Mouse (Mus musculus): ENCODE measurements at regions not wholly inside any gene's neighbourhood (a gene's known extent, or its start where the extent isn't known, plus 50 kb on each side); places are given as distances from the start of the nearest gene placed in this dataset.

DNA sequence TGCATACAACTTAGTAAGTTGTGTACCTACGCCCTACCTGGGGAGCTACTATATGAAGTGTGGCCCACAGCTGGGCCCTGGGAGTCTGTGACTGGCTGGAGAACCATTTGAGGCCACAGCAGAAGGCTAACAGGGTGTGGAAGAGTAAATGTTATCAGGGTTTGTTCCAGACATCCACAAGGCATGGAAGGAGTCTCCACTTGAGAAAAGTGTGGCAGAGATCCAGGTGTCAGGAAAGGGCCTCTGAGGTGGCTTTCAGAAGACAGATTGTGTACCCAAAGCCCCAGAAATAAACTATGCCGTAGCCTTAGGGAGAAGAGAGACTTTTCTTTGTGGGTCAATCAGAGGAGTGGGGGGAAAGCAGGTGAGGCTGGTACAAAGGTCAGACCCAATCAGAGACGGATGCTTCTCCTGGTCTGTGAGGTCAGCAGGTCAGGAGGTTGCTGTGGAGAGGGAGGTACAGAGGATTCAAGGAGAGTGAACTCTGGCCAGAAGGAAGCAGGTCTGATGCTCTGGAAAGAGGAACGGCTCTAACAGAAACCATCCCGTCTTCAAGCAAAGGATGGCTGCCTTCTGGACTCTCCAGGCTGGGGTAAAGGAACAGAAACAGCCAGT lies 93.9 kb upstream of the Ercc6l2 start:
- TF ChIP-seq CTCF (IDR thresholded peaks at IDR 0.05; ENCODE audit: borderline replicate concordance, insufficient read depth, low read length) (no peak), POLR2A (IDR thresholded peaks at IDR 0.05; ENCODE audit: low read depth, low read length) (no peak)

Measured in embryonic fibroblast, embryonic 13.5 days (primary cell).